Comparison of ENCODE assay signal across 1 mouse cellular context in genomic region chr1:175880453-175881296, GRCm38 (mm10).
TF ChIP-seq lines count a peak whose summit lies in the region.

Gene Exo1 (plus strand): TSS chr1:175880581.

TF ChIP-seq in CH12.LX, 34 proteins besides CTCF, POLR2A, EP300 and RAD21 (continued from another document):
- TF ChIP-seq JUN (IDR thresholded peaks at IDR 0.05; ENCODE audit: insufficient read depth, low read depth, low read length) (no peak), HCFC1 (IDR thresholded peaks at IDR 0.05; ENCODE audit: low read depth, low read length) (peak; percentile 98), NRF1 (IDR thresholded peaks at IDR 0.05; ENCODE audit: low read depth, low read length) (peak; percentile 58), SIN3A (IDR thresholded peaks at IDR 0.05; ENCODE audit: low read length) (peak; percentile 68; the same call in 1 of the 2 replicates), USF1 (IDR thresholded peaks at IDR 0.05; ENCODE audit: low read depth, low read length) (no peak), USF2 (conservative IDR thresholded peaks at IDR 0.05; ENCODE audit: low read depth, low read length) (no peak), TBP (conservative IDR thresholded peaks at IDR 0.05; ENCODE audit: low read depth, low read length) (no peak; the same call in 1 of the 2 replicates), MAX (IDR thresholded peaks at IDR 0.05; ENCODE audit: low read length) (no peak; the same call in 1 of the 2 replicates), MYC (IDR thresholded peaks at IDR 0.05; ENCODE audit: low read depth, low read length) (no peak), POLR2AphosphoS2 (IDR thresholded peaks at IDR 0.05; ENCODE audit: low read depth, low read length) (no peak), E2F4 (IDR thresholded peaks at IDR 0.05; ENCODE audit: insufficient replicate concordance, low read depth, low read length) (0 out of 2 replicates have a peak, but pooled peaks have one; percentile 52), ZNF384 (IDR thresholded peaks at IDR 0.05; ENCODE audit: low read depth, low read length) (no peak)
